Mouse (Mus musculus) erythroblast, adult 5-6 weeks (primary cell): Measurements from ENCODE around the gene Cdh4. TPM values are rescaled to one million over a fixed set of nuclear protein-coding genes. Genes with fewer than 3 reads are reported as not detected.

ENCODE experiments used
- ATAC-seq: replicated peaks from 2 replicates; pipeline ENCODE4 v1.8.0; 2016; ENCODE audit warnings: moderate number of reproducible peaks, mild to moderate bottlenecking, moderate TSS enrichment, inconsistent platforms; ENCODE audit not compliant: poor library complexity, low FRiP score, severe bottlenecking
- total RNA-seq, 2 experiments: library from RNA; stranded (forward) in 1 of 2; stranded (reverse) in 1 of 2; fragments of 150-400 nt in 1 of 2; fragments of 200-764, 138-1000 nt in 1 of 2; gene quantifications; 2 replicates each; pipeline versions ENCODE4 v1.2.3 to v1.2.4; 2015 to 2017; ENCODE audit warnings: low replicate concordance in 2 of 2

The Cdh4 gene
- total RNA-seq, 2 experiments from 2014 or later: not detected

DNA sequence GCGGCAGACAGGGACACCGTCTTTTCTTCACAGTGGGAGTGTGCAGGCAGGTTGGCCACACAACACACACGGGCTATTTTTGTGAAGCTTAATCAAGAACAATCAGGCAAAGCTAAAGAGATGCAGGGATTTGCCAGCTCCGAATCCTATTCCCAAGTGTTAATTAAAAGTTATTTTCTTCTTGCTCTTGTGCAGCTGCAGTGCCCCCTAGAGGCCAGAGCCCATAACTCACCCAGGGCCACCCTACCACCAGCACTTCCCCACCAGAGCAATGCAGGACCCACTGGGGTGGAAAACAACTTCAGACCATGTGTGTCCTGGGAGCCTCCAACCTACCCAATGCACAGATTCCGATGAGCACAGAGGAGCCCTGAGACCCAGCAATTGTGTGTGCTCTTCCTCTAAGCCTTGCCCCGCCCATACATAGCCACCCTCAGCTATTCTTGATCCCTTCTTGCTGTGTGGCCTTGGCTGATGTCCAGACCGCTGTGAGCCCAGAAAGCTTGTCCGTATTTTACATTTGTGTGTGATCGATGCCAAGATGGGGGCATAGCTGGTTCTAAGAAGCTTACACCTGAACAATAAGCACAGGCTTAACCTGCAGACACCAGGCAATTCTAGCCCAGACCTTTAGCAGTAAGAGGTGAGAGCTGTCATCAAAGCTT, 435.5 kb downstream of the Cdh4 start:
- ATAC-seq: no peak

GRCm38 (mm10) chr2:179884561-179884960, 442.3 kb downstream of the Cdh4 start:
- no peak for ATAC-seq

GRCm38 (mm10) chr2:179891048-179891447, 448.8 kb downstream of the Cdh4 start:
- ATAC-seq: no peak

DNA sequence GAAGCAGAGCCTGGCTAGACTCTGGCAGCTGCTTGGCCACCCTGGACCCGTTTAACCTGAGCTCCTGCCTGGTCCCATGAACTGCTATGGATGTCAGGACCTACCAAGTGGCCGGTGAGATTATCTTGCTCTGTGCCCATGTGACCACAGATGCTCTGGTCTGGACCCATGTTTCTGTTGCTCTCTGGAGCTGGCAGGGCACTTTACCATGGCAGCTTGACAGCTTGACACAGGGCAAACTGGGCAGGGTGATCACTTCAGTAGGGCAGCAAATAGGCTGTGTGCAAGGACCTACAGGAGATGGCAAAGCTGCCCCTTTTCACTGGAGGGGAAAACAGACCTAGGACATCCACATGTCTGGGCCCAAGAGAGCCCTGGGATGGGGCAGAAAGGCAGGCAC, 454.7 kb downstream of the Cdh4 start:
- no peak for ATAC-seq

GRCm38 (mm10) chr2:179912911-179913310, 470.7 kb downstream of the Cdh4 start:
- no peak for ATAC-seq

- no peak for ATAC-seq
Measured at GRCm38 (mm10) chr2:179913349-179913748, 471.1 kb downstream of the Cdh4 start.

DNA sequence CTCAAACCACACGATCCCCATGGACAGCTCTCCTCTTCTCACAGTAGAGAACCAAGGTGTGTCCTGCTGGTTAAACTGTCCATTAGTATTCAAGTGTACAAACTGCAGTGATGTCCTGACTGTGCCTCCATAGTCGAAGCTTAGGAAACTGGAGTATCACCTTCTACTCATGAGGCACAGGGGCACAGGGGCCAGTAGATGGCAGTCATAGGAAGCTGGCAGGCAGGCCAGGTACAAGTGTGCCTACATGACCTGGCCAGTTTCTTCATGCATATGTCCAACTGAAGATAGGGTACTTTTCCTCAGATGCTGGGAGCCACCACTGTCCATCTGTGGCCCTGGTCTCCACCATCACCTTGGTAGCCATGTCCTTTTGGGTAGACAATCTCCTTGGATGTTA, 472.0 kb downstream of the Cdh4 start:
- no peak for ATAC-seq

- ATAC-seq: 0 out of 2 replicates have a peak, but pooled peaks have one; percentile 29
Measured at GRCm38 (mm10) chr2:179916877-179917673, 474.8 kb downstream of the Cdh4 start.

DNA sequence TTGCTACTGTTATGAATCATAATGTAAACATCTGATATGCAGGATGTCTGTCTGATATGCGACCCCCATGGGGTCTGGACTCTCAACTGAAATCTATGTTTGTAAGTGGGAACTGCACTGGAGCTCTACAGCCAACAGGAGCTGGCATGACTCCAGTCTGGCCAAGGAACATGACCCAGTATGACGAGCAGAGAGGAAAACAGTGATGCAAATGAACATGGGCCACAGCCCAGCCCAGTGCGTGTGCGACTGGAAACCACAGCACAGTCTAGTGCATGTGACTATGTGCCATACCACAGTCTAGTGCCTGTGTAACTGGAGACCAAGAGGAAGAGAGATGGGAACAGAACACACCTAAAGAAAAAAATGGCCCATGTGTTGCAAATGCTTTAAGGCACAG, 477.8 kb downstream of the Cdh4 start:
- ATAC-seq: no peak

DNA sequence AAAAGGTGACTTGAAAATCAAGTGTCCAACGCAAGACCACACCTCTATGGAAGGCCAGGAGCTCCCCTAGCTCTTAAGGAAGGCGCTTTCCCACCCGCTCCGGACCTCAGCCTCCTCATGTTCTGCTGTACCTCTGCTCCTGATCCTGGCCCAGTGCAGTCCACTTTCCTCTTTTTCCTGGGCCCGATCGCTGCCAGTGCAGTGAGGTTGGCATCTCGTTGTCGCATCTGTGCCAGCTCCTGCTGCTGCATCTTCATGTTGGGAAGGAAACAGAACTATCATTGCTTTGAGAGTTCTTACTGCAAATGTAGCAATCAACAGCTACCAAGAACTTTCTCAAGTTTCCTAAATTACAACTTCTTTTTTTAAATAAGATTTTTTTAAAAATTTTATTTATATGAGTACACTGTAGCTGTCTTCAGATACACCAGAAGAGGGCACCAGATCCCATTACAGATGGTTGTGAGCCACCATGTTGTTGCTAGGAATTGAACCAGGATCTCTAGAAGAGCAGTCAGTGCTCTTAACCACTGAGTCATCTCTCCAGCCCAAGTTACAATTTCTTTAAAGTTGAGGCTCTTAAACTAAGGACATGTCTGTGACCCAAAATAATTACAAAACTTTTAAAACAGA, 478.9 kb downstream of the Cdh4 start:
- no peak for ATAC-seq

- ATAC-seq: no peak
Measured at GRCm38 (mm10) chr2:179924038-179924437, 481.8 kb downstream of the Cdh4 start.

- ATAC-seq: no peak
Measured at GRCm38 (mm10) chr2:179929166-179929565, 486.9 kb downstream of the Cdh4 start.

- no peak for ATAC-seq
Measured at GRCm38 (mm10) chr2:179931741-179932140, 489.5 kb downstream of the Cdh4 start.

DNA sequence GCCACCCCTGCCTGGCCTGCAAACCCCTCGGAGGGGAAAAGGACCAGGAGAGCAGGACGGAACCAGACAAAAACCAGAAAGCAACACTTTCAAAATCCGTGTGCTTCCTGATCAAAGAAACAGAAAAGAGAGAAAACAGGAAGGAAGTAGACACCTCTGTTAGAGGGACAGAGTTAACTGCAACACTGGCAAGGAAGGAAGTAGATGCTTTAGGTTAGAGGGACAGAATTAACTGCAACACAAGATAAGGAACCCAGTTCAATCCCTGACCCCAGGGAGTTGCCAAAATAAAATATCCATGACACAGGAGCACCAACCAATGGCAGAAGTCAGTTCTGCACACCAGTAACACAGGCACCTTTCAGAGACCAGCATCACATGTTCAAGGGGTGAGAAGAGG, 491.9 kb downstream of the Cdh4 start:
- ATAC-seq: no peak

GRCm38 (mm10) chr2:179937091-179937490, 494.9 kb downstream of the Cdh4 start:
- ATAC-seq: no peak

GRCm38 (mm10) chr2:179941696-179942095, 499.5 kb downstream of the Cdh4 start:
- ATAC-seq: no peak

DNA sequence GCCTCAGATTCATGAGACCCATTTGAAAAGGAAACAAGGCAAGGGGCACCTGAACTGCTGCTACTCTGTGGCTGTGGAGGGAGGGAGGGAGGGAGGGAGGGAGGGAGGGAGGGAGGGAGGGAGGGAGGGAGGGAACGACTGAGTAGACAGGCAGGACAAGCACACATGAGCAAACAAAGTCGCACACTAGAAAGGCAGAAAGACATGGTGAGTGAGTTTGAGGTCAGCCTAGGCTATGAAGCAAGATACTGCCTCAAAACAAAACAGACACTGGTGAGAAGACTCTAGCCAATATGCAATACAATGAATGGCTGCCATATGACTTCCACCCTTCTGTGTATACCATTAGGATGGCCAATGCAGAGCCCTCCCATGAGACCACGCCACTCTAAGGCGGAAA, 502.8 kb downstream of the Cdh4 start:
- ATAC-seq: no peak

GRCm38 (mm10) chr2:179946496-179946895, 504.3 kb downstream of the Cdh4 start:
- ATAC-seq: no peak

DNA sequence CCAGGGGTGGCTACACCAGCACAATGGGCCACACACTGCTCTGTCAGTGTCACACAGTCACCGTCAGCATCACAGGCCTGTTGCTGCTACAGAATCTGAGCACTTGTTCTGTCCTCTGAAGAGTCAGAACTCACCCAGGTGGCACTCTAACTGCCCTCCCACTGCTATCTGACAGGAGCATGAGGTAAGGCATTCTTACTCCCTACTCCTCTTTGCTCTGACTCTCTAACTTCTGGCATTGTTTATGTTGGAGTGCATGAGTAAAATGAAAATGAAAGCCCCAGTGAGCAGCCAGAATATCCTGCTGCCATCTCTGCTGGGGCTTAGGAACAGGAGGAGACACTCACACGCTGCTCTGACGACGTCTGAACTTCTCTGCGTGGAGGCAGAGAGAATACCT, 505.4 kb downstream of the Cdh4 start:
- ATAC-seq: no peak

DNA sequence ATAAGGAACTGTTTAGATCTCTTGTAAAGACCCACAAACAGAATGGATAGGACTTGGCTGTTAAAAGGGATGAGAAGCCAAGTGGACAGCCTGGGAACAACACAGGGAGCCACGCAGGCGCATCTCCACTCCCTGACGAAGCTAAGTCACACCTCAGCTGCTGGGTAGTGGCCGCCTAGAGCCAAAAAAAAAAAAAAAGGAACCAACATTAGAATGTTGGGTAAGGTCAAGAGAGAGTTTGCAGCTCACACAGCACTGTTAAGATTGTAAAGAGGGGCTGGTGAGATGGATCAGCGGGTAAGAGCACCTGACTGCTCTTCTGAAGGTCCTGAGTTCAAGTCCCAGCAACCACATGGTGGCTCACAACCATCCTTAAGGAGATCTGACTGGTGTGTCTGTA, 506.6 kb downstream of the Cdh4 start:
- no peak for ATAC-seq
